Mouse (Mus musculus) erythroid progenitor cell, adult 5-6 weeks (primary cell): Measurements from ENCODE around the gene Zfp618. TPM values are rescaled to one million over a fixed set of nuclear protein-coding genes. Genes with fewer than 3 reads are reported as not detected.

Experiments
- ATAC-seq: replicated peaks from 2 replicates; pipeline ENCODE4 v1.8.0; 2016; ENCODE audit warnings: moderate number of reproducible peaks, mild to moderate bottlenecking, moderate TSS enrichment, inconsistent platforms; ENCODE audit not compliant: poor library complexity, low FRiP score, severe bottlenecking
- total RNA-seq, 2 experiments: library from RNA; stranded (forward) in 1 of 2; stranded (reverse) in 1 of 2; fragments of 150-400 nt in 1 of 2; fragments of 186-747, 209-891 nt in 1 of 2; gene quantifications; 2 replicates each; pipeline versions ENCODE4 v1.2.3 to v1.2.4; 2015 to 2017; ENCODE audit warnings: low replicate concordance in 2 of 2

Zfp618 gene
- total RNA-seq, 2 experiments from 2014 or later: not detected

DNA sequence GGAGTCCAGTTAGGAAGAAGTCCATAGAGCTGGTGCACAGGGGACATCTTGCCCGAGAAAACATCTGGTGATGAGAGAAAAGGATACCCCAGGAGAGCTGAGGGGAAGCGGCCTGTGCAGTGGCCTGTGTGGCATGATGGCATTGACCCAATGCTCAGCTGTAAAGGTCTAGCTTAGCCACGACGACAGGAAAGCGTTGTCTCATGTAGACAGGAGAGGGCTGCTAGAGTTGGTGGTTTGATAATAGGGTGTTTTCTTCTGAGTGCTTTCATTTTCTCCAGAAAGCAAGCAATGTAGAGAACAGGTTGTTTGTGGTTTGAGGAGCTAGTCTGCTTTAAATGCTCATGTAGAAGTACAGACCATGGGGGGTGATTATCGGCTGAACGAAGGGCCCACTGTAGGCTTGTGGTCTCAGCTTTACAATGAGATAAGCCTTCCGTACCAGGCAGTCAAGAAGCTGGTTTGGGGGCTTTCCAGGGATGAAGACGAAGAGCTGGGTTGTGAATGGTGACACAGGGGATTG lies 59.4 kb downstream of the Zfp618 start:
- ATAC-seq: no peak

DNA sequence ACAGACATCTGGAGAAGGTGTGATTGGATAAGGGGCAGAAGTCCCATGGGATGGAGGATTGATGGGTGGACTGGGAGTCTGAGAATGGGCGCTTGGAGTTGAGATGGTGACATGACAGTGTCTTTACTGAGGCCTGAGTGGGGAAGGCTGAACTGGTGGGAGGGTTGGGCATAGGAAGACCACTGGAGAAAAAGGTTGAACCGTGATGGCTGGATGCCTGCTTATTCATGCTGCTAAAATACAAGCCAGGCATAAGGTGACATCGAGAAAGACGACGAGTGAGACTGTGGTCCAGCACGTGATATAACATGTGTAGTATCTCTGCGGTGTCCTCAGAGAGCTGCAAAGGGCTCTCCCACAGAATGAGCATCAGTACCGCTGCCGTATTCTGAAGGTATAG lies 59.9 kb downstream of the Zfp618 start:
- no peak for ATAC-seq

DNA sequence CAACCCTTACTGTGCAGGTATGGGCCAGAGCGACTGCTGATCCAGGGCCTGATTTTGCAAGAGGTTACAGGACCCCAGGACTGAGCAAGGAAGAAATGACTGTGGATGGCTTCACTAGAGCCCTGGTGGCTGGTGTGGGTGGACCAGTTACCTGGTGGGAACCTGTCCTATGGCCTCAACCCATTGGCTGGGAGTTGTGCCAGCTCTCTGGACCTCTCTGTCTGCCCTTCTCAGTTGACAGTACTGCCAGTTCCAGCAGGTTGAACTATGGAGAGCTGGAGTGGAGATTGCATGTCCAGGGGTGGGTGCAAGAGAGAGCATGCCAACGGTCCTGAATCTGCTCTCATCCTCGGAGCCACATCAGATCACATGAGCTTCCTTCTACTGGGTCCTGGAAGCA lies 60.9 kb downstream of the Zfp618 start:
- ATAC-seq: no peak

DNA sequence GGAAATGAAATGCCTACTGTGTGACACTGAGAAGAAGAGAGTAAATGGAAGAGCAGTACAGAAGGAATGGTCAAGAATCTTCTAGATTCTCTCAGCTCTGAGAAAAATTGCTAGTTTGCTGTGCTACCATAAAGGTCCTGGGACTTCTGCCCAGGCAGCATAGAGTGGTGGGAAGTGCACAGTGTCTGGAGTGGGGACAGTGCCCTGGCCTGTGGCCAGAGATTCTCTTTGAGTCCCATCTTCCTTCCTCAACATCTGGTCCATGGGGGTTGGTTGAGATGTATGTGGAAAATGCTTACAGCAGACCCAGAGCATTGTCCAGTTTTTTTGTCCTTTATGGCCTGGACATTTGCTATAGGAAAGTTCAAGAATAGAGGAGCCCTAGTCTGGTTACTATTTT lies 62.1 kb downstream of the Zfp618 start:
- no peak for ATAC-seq

DNA sequence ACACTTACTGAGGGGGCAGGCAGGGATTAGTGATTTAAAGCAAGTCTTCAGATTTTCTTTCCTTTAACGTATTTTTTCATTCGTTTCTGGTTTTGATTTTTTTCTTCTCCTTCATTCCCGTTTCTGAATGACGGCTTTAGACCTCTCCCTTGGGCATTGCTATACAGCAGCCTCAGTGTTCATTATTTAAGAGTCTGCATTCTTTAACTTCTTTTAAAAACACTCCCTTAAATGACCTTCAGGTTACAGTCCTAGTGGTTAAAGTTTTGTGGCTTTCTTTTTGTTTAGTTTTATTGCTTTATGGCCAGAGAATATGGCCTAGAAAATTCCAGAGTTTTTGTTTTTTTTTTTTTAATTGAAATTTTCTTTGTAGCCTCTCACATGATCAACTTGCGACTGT lies 64.8 kb downstream of the Zfp618 start:
- no peak for ATAC-seq

DNA sequence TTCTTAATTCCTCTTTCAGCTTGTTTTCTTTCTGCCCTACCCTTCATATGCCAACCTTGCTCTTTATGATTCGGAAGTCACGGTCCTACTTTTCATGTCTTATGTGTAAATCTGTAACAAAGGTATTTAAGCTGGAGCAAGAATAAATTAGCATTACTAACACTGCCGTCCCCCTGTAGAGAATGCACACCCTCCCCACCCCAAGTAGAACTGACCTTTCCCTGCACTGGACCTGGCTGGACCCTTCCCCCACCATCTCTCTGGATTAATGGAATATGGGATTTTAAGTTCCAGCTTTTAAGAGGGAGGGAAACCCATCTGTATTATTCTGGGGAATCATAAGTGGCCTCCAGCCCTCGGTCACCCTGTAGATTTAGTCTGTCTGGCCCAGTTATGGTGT lies 65.9 kb downstream of the Zfp618 start:
- ATAC-seq: no peak

DNA sequence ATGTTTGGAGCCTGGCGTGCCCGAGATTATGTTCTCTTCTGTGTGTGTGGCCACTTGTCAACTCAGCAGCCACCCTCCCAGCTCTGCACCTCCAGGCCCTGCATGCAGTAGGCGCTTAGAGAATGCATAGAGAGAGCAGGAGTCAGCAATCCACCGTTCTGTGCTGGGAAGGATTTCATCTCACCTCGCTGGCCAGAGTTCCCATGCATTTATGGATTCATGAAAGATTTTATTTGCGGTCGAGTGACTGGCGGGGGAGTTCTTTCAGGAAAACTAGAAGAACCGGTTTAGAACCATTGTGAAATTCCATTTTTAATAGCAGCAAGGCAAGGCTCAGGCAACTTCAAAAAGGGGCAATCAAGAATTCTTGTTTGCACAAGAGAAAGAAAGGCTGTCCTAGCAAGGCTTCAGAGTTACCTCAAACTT lies 67.2 kb downstream of the Zfp618 start:
- ATAC-seq: no peak

DNA sequence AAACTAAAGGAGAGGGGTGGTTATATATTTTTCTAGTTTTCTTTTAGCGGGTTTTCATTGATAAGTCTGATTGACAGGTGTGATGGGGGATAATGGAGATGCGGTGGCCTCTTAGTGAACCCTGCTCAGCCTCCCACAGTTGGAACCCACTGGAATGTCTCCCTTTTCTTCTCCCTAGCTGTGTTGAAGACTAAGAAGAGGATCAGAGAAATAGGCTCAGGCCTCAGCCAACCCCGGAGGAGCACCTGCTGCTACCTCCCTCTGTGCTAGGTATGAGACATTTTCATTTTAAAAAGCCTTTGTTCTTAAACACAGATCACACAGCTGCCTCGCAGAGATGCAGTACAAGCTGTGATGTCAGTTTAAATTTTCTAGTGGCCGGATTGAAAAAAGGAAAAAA lies 68.4 kb downstream of the Zfp618 start:
- ATAC-seq: no peak

DNA sequence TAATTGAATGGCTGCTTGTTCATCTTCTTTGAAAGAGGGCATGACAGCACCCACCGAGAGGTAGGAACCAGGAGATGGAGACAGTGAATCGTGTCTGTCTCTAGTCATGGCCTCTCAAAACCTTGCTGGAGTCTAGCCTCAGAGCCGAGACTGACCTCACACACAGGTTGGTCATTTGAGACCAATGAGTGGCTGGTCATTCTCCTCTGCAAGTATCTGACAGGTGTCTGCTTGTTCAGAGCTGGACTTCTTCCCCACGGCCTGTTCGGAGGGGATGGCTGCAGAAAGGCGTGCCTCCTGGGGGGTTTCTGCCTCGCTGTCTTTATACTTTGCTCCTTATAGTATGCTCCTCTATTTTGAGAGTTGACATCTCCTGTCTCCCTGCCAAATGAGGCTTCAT lies 70.6 kb downstream of the Zfp618 start:
- no peak for ATAC-seq

DNA sequence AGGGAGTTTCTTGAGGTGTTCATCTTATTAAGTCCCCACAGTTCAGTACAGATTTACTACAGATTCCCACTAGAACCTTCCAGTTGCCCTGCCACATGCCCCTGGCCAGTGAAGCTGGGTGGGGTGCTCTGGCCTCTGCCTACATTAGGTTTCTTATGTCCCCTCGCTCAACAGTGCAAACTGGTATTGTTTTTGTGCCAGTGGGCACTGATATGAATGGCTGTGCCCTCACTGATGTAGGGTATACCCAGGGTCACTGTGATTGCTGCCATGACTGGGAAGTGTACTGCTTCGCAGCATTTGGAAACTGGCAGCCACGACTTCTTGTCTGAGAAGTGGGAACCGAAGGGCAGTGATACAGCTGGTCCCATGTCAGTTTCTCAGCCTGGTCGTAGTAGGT lies 71.4 kb downstream of the Zfp618 start:
- no peak for ATAC-seq

DNA sequence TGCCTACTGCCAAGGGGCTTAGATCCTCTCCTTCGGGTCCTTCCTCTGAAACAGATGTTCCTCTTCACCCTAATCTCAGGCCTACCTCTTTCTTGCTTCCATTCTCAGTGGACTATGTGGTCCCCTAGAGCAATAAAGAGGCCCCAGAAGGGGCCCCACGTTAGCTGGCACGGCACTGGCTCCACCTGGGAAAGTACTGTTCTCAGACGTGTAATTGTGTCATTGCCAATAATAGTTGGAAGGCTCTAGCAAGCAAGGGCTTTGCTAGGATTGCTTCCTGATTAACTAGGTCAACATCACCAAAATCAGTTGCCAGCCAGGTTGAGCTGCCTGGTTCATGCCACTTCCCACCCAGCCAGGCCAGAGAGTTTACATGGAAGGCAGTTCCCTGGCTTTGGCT lies 72.2 kb downstream of the Zfp618 start:
- no peak for ATAC-seq

DNA sequence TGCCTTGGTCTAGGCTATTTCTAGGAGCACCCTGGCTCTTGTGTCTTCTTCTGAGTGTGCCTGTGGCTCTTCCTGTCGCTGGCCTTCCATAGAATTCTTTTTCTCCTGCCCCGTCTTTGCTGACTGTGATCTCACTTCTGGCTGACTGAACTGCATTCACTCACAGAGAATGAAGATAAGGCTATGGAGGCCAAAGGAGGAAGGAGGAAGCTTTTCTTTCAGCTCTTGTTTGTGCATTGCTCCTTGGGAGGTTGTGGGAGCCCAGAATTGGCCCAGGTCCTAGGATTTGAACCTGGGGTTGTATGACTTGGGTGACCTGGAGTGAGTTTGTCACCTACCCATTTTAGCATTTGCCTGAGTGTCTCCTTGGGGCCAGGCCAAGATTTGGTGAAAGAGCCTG lies 72.9 kb downstream of the Zfp618 start:
- ATAC-seq: no peak

DNA sequence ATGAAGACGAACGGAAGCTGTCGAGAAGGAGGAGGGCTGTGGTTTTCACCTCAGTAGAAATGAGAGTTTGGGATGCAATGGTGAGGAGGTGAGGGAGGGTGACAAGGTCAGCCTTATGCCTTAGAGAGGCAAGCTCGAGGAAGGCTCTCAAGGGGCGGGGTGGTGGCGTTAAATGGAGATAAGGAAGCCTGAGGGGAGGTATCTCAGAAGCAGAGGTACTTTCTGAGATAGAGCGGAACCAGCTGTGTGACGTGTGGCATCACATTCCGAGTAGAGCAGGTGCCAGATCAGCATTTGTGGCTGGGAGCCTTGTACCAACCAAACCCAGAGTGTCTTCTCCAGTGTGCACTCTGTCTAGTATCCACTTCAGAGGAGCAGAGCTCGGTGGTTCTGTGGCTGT lies 73.6 kb downstream of the Zfp618 start:
- ATAC-seq: no peak

DNA sequence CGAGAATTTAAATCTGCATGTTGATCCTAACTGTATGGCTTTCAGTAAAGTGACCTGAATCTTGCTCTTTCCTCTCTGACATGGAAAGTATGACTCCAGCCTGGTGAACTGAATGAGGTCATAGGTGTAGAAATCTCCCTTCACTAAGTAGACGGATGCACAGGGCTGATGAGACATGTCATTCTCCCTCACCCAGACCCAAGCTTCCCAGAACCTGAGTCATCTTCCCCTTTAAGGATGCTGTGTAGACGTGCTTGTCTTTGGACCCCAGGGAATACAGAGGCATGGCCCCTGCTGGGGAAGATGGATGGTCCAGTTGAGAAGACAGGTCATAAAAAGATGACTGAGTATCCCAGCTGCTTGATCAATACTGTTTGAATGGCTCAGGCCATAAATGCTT lies 83.2 kb downstream of the Zfp618 start:
- no peak for ATAC-seq

DNA sequence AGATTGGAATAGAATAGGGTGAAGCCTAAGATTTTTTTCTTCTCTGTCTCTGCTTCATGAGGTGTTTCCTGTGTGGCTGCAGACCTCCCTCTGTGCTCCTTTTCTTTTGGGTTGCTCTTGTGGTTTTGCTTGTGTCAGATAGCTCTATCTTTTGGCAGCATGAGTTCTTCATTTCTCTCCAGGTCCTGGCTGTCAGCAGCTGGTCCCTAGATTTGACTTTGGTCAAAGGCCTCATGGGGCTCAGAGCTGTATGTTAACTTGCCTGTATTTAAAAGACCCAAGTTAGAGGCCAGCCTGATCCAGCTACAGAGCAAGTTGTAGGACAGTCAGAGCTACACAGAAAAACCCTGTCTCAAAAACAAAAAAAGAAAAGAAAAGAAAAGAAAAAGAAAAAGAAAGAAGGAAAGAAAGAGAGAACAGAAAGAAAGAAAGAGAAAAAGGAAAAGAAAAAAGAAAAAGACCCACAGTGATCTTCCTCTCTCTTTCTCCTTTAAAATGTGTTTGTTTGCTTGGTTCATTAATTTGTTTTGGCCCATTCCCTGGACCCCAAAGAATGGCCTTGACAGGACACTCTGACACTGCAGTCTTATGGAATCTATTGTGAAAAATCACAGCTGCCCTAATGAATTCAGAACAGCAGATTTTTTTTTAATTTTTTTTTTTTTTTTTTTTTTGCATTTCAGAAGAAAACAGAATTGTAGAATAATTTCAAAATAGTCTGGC lies 84.4 kb downstream of the Zfp618 start:
- ATAC-seq: no peak

DNA sequence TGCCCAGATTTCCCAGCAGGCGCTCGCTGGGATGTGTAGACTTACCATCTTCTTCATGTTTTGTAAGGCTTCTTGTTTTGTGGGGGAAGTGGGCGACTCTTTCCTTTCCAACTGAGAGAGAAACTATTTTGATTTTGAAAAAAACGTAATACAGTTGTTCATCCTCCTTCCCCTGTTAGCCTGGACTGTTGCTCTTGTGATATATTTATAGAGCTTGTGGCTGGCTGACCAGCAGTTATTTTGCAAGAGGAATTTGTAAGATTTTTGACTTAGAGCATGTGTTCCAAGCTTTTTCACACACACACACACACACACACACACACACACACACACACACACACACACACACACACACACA lies 84.9 kb downstream of the Zfp618 start:
- no peak for ATAC-seq

DNA sequence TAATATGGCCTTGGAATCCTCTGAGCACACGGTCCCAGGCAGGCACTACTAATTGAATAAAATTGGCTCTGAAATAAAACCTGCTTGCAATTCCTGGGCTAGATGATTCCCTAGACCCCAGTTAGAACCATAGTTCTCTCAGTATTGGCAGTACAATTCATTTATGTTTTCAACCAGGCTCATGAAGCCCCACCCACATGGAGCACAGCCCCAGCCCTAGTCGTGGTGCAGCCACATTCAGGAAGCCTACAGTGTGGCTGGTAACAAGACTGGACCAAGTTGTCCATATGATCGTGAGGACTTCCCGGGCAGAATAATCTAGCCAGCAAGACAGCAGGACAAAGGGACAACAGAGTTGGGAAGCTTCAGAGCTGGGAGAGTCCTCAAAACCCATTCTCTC lies 85.6 kb downstream of the Zfp618 start:
- ATAC-seq: no peak

DNA sequence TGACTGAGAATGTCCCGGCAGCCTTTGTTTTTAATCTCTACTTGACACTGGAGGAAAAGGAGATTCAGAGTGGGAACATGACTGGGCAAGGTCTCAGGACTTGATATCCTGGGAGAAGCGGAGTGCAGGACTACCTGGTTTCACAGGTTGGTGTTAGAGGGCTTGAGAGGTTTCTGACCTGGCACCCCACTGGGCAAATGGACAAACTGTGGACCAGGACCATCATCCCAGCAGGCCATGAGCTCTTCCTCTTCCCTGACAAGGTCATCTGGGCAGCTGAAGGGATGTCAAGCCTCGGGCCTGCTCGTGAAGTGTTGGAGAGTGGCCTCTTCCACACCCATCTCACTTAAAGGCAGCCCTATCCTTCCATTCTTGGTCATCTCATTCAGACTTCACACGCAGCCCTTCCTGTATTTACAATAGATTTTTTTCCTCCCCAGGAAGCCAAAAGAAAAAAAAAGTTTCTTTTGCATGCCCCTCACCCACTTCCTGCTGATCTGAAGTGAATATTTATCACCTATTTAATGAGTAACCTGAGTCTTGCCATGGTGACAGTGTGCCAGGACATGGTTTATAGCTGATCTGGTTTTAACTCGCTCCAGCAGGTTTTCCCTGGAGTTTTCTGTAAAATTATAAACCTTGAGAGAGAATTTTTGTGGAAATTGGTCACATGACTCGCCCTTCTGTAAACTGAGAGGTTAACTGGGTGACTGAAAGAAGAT lies 86.7 kb downstream of the Zfp618 start:
- ATAC-seq: no peak

DNA sequence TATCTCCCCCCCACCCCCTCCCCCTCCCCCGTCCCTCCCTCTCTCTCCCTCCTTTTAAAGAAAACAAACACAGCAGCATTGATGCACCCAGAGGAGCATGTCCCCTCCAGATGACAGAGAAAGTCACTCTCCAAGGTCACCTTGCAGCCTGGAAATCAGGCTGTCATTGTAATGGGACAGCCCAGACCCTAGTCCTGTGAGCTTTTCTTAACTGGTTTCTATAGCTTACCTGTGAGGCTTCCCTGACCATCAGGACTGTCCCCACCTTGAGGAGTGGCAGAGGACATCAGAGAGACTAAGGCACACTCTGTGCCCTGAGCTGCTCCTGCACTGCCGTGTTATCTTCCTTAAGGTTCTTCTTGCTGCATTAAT lies 87.3 kb downstream of the Zfp618 start:
- ATAC-seq: no peak

DNA sequence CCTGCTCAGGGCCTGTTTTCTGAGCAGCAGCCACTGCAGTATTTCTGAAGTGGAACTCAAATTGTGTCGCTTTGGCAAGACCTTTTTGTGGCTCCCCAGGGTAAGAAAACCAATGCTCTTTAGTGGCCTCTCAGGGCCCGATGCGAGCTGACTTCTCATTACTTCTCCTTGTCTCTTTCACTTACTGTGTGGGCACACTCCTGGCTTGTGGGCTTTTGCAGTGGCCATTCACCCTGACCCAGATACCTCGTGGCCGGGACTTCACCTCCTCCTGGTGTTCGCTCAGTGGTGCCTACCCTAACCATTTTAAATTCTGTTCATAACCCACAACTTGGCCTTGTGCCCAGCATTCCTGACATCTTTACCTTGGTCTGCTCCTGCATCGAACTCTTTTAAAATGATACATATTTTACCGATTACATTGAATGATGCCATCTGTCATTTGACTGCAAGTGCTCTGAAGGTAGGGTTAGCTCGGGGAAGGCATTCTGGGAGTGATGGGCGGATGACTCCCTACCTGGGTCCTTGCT lies 89.9 kb downstream of the Zfp618 start:
- no peak for ATAC-seq

DNA sequence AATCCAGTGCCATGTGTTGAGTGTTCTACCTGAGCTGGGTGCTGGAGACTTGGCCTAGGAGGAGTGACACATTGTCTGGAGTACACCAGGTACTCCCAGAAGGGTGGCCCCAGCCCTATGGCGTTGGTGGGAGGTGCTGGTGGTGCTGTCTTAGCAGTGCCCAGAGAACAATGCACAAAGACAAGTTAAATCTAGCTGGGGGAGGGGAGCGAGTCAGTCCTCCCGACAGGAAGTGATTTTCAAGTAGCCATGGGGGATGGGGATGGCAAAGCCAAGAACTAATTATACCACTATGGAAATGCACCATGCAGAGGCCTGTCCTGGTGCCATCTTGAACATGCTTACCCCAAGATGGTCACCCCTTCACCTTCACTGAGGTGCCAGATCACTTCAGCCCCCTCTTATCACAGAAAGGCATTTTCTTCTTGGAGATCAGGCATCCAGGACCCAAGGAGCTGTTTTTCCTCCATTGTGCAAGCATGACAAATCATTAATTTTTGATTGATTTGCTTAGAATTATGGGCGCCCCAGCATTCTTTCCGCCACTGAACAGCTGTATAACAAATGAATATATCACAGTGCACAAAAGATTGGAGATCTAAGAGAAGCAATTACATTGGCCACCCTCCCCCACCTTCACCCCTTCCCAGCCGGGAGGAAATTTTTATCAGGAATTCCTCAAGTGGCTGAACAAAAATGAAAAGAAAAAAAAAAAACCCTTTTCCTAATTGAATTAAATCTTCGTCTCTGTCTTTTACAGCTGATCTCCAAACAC lies 91.5 kb downstream of the Zfp618 start:
- ATAC-seq: no peak
